Mouse (Mus musculus) cerebellum, adult 11-12 months (tissue): ENCODE measurements around the gene Brf1.
A peak's percentile ranks its signal among the peaks of the same experiment; 100 is the strongest.

Experiments
- DNase-seq: peaks from one replicate; pipeline ENCODE4 v3.0.0; 2022

The Brf1 gene

DNA sequence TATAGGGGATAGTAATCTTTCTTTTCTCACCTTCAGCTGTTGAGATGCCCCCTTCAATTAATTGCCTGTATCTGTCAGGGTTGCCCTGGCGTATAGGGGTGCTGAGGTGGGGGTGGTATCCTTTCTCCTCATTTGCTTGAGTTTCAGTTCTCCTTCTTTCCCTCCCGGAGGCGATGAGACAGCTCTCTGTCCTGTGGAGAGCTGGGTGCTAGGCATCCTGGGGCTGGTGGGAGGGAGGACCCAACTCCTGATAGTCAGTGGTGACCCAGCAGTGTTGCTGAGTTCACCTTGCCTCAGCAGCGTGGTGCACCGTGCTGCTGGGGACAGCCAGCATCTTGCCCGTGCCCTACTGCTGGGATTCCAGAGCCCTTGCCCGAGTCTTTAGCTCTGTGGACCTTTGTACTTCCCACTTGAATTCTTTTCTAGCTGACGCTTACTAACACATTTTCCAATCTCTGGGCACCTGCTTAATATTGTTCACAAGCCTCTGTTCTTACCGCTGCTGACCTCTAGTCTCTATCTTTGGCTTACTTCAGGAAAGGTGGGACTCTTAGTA is 17.0 kb upstream of the Brf1 start:
- no peak for DNase-seq

DNA sequence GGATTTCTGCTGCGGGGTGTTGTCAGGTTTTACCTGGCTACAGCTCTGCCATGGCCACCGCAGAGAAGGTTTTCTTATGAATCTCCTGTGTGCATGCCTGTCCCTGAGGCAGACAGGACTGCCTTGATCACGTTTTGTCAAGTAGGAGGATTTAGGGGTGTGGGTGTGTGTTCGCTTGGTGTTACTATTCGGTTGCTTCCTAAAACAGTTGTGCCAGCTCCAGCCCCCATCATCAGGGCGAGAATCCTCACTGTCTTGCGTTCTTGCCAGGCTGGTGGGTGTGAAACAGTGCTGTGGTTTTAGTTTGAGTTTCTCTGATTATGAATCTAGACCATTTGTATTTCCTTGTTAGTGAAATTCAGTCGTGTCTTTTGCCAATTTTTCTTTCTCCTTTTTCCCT is 16.5 kb upstream of the Brf1 start:
- DNase-seq: no peak

DNA sequence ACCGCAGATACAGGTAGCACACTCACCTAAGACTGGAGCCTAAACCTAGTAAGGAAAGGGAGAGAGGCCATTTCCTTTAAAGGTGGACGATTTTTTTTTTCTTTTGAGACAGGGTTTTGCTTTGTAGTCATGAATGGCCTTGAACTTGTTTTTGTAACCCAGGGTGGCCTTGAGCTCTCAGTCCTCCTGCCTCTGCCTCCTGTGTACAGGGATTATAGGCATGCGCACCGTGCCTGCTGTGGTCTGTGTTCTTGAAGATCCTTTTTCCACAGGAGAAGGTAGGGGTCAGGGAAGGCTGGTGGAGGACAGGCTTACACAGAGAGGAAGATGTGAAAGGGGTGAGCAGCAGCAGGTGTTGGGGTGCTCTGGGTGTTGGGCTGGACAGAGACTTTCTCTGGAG is 15.5 kb upstream of the Brf1 start:
- DNase-seq: no peak

DNA sequence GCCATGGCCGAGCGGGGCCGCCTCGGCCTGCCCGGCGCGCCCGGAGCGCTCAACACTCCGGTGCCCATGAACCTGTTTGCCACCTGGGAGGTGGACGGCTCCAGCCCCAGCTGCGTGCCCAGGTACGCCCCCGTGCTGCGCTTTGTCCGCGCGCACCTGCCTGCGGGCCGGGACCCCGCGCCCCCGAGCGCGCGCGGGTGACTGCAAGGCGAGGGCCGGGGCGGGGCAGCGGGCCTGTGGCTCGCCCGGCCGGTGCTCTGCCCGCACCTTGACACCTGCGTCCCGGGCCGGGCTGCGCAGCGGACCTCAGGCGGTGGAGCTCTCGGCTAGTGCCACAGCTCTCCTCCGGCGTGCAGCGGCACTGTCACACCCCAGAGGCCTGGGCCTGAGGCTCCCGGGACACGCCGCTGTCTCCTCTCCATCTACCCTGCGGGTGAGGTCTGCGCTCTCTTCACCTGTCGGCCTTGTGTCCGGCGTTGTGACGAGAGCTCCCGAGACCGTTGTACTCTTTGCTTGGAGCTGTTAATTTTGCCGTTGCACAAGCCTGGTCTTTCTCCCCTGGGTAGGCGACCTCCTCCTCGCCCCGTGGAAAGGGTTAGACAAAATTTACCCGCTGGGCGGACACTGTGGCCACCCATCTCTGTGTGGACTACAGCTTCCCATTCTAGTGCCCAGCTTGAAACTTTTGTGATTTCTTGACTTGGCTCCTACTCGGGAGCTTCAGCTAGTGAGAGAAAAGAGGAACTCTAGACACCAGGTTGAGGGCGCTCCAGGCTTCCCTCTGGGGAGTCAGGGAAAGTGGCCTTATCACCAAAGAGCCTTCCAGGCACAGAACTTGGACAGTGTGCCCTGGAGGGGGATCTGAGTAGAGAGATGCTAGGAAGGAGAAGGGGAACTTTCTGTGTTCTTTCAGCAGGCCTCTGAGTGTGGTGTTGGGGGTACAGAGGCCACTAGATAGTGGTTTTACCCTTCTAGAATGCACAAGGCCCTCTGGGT is 14.4 kb upstream of the Brf1 start:
- peak; percentile 75 for DNase-seq

DNA sequence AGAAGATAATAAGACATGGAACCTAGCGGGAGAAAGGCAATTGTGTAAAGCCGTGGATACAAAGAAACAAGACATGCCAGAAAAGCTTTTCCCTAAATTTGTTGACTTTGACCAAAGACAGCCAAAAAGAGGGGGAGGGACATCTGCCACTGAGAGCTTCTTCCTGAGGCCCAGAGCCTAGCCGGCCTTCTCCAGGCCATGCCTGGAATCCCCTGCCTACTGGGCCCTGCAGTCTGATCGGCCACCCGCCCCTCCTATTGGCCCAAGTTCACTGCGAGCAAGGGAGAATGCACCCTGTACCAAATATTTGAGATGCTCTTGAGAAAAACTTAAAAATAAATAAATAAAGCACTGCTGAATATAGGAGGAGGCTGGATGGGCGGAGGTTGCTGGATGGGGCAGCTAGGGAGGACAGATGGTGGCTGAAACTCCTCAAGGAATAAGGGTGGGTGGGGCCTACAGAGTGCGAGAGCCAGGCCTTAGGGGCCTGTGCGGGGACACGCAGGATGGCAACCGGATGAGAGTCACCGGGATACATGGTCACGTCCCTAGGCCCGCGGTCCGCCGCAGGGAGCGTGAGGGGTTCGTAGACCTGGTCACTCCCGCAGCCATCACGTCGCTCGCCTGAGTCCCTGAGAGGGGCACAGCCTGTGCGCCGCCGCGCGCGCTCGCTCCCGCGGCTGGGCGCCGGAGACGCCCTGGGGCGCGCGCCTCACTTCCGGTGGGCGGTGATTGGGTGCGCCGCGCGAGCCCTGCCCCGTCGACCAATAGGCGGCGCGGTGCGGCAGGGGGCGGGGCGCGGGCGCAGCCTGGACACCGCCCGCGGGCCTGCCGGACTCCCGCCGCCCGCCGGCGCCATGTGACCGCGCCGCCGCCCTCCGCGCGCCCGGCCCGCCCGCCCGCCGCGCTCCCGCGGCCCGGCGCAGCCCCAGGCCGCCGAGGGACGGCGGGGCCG is 13.4 kb upstream of the Brf1 start, which contains the start of gene Pacs2:
TSS of gene Pacs2 (plus strand) at position 905 of the 955 bp plus-strand sequence.
- DNase-seq: peak; percentile 94

DNA sequence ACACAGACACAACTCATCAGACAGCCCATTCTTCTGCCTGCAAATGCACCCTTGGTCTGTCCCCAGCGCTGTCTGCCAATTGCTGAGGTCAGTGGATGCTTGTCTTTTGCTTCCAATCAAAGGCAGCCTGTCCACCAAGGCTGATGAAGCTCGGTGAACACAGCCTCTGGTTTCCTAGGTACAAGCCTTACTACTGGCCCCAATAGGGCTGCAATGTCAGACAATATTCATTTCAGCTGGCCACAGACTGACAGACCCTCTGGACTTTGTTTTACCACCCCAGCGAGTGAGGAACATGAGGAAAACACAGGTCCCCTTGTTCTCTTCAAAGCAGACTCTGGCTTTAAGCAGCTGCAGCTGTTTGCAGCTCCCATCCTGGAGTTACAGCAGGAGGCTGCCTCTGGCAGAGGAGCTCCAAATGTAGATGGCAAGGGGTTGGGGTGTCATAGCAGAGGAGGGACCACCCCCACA is 12.6 kb upstream of the Brf1 start:
- peak; percentile 68 for DNase-seq

DNA sequence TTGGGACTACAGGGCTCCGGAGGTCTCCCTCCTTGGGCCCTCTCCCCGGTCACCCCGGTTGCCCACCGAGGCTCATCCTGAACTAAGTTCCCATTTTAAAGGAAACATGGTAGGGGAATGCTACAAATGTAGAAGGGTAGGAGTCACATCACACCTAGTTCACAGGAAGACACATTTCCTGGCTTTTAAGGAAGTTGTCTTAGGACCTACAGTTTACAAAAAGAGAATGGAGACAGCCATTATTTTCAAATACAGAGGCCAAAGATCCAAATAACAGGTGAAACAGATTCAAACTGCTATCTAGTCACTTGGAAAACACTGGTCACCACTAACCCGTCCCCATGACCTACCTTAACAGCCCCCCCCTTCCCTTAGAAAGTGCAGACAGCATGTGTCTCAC is 11.9 kb upstream of the Brf1 start:
- no peak for DNase-seq

DNA sequence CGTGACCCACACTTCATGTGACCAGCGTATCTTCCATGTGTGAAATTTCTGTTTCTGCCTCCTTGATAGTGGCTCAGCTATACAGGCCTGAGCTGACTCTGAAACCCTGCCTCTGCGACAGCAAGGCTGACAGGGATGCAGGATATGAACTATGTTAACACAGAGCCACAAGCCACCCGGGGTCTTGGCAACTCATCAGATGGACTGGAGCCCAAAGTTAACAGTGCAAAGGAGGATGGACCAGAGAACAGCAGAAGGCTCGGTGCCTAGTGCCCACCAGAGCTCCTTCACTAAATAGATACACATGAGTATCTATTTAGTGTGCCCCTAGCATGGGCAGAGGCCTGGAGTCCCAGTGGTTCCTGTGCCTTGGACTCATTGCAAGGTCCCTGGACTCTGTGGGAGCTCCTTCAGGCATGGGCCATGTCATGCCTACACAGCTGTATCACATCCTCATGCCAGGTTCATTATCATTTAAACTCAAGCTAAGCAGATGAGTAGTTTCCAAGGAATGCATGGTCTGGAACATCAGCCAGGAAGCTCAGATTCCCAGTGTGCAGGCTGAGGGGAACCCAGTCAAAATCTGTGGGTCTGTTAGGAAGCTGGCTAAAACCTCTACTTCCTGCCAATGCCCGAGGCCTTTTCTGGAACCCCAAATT is 11.3 kb upstream of the Brf1 start:
- no peak for DNase-seq

DNA sequence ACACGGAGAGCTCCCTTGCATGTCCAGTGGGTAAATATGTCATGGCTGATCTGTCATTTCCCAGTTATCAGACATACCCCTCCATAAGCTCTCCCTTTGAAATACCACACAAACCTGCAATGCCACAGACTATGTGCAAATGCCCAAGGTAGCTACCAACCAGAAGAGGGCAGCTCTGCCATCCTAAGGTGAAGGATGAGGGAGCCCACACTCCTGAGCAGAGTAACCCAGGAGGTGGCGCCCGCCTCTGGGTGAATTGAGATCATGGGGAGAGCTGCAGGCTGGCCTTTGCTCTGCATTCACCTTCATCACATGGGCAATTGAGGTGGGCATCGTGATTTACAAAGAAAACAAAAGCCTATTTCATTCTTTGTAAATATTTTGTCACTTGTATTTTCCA is 4.5 kb upstream of the Brf1 start:
- DNase-seq: peak; percentile 55

DNA sequence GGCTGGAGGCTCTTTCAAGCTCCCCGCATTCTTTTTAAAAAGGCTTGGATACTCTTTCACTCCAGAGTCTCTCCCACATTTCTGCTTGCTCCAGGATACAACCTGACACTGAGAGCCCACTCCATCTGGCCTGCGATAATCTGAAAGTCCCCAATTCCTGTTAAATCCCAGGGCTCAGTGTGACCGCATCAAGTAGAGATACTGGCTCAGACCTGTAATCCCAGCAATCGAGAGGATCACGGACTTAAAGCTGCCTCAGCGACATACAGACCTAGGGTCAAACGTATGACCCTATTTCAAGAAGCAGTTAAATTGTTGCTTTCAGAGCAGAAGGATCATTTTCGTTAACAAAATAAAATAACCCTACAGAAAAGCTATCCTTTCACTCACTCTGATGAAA is 3.5 kb upstream of the Brf1 start:
- no peak for DNase-seq

DNA sequence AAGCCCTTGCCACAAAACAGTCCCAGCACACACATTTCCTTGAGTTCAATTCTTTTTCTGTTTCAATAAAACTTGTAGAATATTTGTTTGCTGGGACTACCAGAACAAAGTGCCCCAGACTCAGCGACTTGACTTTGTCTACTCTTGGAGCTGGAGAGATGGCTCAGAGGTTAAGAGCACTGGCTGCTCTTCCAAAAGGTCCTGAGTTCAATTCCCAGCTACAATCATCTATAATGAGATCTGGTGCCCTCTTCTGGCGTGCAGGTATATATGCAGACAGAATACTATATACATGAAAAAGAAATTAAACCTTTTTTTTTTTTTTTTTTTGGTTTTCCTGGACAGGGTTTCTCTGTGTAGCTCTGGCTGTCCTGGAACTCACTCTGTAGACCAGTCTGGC is 2.2 kb upstream of the Brf1 start:
- DNase-seq: no peak

DNA sequence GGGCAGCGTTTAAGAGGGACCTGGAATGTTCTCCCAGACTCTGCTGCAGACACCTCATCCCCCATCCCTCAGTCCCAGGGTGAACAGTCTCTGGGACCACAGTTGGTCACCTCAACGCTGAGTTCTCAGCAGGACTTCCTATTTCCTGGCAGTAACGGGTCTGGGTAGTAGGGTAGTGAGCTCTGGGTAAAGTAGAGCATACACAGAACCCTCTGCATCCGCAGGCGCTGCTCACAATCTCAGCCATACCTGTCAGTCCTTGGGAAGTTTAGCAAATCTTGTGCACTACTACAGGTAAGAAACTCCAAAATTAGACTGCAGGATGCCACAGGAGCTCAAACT is 600 bp upstream of the Brf1 start:
- no peak for DNase-seq

DNA sequence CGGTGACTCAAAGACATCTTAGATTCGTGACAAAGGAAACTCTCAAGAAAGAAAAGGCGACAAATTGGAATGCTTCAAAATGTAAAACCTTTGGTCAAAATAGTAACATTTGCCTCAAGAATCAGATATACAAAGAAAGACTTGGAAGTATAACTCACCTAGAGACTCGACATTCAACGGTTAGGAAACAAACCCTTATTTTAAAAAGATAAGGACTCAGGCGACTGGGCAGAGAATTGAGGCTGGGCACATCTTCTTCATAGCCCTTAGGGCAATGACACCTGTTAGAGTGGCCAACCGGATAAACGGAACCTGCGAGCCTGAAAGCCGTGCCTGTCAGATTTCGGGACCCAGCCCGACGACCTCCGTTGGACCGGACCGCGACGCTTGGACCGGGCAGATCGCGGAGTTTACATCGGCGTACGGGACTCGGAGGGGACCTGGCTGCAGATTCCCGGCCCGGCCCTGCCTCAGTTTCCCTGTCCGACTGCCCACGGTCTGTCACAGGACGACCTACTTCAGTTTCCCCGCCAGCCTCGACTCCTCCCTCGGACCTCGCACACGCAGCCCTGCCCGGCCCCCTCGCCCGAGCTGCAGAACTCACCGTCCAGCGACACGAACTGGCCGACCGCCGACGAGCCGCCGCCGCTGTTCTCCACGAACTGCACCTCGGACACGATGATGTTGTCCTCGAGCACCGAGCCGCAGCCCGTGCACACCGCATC is 773 bp downstream of the Brf1 start:
- peak; percentile 80 for DNase-seq

DNA sequence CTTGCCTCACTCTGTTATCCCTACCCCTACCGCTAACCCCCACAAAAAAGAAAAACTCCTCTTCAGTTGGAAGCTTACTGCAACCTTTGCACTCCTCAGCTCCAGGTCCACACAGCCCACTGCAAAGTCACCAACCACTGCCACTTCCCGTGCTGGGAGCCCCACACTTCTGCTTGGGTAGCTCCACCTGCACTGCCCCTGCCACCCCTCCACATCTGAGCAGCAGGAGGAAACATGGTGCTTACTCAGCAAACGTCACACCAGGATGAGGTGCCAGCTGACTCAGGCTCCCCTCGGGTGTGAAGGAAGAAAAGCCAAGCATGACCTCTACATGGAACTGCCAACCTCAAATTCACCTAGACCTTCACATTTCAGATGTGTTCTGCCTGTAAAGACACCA is 6.4 kb downstream of the Brf1 start:
- no peak for DNase-seq

DNA sequence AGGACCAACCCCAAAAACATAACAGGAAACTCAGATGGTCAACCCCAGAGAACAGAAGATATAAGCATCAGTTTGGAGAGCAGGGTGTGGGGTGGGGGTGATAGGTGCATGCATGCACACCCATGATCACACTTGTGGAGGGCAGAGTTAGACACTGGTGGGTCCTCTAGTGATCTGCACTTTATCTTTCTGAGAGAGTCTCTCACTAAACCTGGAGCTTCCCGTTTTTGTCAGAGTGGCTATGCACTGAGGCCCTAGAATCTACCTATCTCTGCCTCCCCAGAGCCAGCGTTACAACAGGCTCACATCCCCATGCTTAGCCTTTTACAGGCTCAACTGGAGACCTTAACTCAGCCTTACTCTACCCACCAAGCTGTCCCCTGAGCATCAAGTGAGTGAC is 9.1 kb downstream of the Brf1 start:
- DNase-seq: no peak

DNA sequence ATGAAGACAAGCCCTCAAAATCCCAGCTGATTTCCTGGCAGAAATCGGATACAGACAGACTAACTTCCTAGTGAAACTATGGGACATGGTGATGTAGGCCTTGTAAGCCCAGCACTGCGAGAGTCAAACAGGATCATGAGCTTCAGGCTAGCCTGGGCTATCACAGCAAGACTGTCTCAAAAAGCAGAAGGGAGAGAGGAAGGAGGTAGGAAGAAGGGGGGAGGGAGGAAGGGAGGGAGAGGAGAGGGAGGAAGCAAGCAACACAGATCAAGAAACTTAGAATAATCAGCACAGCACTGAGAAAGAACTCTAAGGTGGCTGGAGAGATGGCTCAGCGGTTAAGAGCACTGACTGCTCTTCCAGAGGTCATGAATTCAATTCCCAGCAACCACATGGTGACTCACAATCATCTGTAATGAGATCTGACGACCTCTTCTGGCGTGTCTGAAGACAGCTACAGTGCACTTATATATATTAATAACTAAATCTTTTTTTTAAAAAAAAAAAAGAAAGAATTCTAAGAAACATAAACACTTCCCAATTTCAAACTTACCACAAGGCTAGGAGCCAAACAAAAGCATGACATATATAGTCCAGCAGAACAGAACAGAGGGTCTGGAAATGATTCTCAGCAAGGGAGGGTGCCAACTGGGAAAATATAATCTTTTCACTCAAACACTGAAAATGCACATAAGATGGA is 9.6 kb downstream of the Brf1 start:
- no peak for DNase-seq

DNA sequence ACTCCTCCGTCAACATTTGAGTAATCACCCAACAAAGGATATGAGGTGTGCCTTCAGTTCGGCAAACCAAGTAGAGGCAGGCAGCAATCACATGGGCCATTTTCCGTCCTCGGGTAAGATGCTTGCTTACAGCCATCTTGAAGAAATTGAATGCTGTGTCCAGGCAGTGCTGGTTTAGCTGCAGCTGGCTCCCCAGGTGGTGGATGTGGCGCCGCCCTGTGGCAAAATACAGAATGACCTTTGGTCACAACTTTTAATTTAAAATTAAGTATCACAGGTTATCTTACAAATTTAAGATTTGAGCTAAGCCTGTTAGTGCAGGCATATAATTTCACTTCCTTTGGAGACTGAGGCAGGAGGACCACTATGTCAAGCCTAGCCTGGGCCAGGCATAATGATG is 12.6 kb downstream of the Brf1 start:
- no peak for DNase-seq

DNA sequence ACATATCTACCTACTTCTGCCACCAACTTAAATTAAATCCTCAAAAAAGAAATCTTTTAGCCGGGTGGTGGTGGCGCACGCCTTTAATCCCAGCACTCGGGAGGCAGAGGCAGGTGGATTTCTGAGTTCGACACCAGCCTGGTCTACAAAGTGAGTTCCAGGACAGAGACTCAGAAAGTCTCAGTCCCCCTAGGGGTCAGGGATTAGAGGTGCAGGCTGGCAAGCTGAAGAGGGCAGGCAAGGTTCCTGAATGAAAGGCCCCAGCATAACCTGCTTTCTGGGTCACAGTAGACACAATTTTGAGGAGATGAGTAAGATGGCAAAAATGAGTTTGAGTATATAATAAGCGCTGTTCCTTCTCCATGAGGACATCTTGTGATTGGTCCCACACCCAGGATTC is 15.2 kb downstream of the Brf1 start:
- no peak for DNase-seq

DNA sequence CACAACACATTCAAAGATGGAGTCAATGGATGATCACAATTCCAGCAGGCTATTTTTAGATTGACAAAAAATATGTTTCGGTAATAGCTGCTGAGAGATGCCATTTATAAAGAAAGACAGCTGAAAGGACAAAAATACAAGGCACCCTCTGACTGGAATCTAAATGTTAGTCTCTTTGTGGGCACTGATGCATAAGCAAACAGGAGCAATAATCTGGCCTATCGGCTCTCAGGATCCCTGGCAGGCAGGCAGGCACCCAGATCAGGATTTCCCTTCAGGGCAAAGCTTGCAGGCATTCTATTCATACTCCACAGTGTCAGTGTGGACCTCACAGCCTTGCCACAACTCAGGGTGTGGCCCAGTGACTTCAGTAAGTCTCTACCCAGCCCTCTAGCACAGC is 18.5 kb downstream of the Brf1 start:
- no peak for DNase-seq

DNA sequence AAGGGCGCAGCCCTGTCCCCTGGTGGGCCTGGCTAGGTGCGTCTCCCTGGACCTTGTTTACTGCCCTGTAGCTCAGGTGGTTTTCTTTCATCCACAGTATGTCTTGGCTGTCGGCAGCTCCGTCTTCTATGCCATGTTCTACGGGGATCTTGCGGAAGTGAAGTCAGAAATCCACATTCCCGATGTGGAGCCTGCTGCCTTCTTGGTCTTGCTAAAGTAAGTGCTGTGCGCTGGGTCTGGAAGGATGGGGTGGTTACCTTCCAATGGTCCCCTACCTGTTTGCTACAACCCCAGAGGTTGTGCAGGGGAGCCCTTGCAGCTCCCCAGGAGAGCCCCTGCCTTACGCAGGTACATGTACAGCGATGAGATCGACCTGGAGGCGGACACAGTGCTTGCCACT is 23.3 kb downstream of the Brf1 start:
- DNase-seq: no peak

DNA sequence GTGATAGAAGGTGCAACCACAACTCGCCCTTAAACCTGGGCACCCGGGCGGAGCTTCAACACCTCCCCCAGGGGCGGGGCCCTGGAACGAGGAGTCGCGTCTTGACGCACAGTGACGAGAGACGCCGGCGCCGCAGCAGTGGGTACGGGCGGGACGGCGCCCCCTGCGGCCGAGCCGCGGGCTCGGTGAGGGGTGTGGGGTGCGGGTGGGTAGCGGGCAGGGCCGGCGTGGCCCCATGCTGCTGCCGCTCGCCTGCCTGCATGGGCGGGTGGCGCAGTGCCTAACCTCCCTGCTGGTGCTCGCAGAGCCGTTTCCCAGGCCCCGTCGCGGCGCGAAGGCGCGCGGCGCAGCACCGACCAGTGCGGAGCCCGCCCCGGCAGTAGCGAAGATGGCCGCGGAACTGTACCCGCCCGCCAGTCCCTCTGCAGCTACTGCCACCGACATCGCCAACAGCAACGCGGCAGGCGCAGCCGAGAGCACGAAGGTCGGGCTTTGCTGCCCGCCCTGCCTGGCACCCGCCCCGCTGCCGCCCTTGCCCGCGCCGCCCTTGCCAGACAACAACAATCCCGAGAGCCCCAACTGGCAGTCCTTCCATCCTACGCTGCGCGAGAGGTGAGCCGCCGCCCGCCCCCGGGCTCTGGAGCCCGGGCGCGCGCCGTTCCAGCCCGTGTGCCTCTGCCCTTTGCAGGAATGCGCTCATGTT is 24.0 kb downstream of the Brf1 start, which contains the start of gene Btbd6:
TSS of gene Btbd6 (plus strand) at position 112 of the 703 bp plus-strand sequence.
- peak; percentile 93 for DNase-seq
